Mouse (Mus musculus): ENCODE measurements at regions not wholly inside any gene's neighbourhood (a gene's known extent, or its start where the extent isn't known, plus 50 kb on each side); places are given as distances from the start of the nearest gene placed in this dataset.

- Histone ChIP-seq H3K9me3 (no peaks in the 10 kb centered on the region), H3K4me1 (replicated peaks) (no peaks in the 10 kb centered on the region), H3K27ac (no peak overlapping the region), H3K9ac (no peak overlapping the region), H3K4me2 (replicated peaks) (peak overlapping the region; percentile 51), H3K4me3 (replicated peaks) (0 out of 2 replicates have a peak overlapping the region, but pooled peaks have one; percentile 5), H3K36me3 (no peaks in the 10 kb centered on the region), H3K27me3 (replicated peaks) (no peaks in the 10 kb centered on the region)
- WGBS = 66% methylated on average over 15 of the region's 15 CpGs
- no peak for ATAC-seq
Observed at GRCm38 (mm10) chr8:26438246-26438862, 319.0 kb downstream of the Gm45692 start.

GRCm38 (mm10) chr8:26438877-26439276 lies 319.5 kb downstream of the Gm45692 start:
- WGBS = 14% methylated on average over 16 of the region's 16 CpGs
- Histone ChIP-seq H3K9ac (no peak overlapping the region), H3K4me1 (replicated peaks) (no peaks in the 10 kb centered on the region), H3K27ac (no peak overlapping the region), H3K4me2 (replicated peaks) (peak overlapping the region; percentile 51), H3K9me3 (no peaks in the 10 kb centered on the region), H3K36me3 (no peaks in the 10 kb centered on the region), H3K27me3 (replicated peaks) (no peaks in the 10 kb centered on the region), H3K4me3 (replicated peaks) (0 out of 2 replicates have a peak overlapping the region, but pooled peaks have one; percentile 5)
- 0 out of 2 replicates have a peak, but pooled peaks have one; percentile 34 for ATAC-seq

- H3K27ac ChIP-seq = no peak overlapping the region
- no peaks in the 10 kb centered on the region for H3K4me1 ChIP-seq (replicated peaks)
- H3K27me3 ChIP-seq (replicated peaks) = no peaks in the 10 kb centered on the region
- no peaks in the 10 kb centered on the region for H3K36me3 ChIP-seq
- no peaks in the 10 kb centered on the region for H3K9me3 ChIP-seq
- H3K4me3 ChIP-seq (replicated peaks) = no peak overlapping the region
- WGBS = 51% methylated on average over 12 of the region's 12 CpGs
- no peak overlapping the region for H3K9ac ChIP-seq
- ATAC-seq = no peak; the same call in 1 of the 2 replicates
- H3K4me2 ChIP-seq (replicated peaks) = no peak overlapping the region
Observed at GRCm38 (mm10) chr8:26441268-26442030, 322.1 kb downstream of the Gm45692 start.

- 51% methylated on average over 4 of the region's 4 CpGs for WGBS
- no peaks in the 10 kb centered on the region for H3K36me3 ChIP-seq
- H3K9me3 ChIP-seq = no peaks in the 10 kb centered on the region
- no peak overlapping the region for H3K27ac ChIP-seq
- no peak overlapping the region for H3K4me2 ChIP-seq (replicated peaks)
- no peak overlapping the region for H3K9ac ChIP-seq
- no peaks in the 10 kb centered on the region for H3K4me1 ChIP-seq (replicated peaks)
- H3K27me3 ChIP-seq (replicated peaks) = no peaks in the 10 kb centered on the region
- H3K4me3 ChIP-seq (replicated peaks) = no peak overlapping the region
- ATAC-seq = no peak
Observed at GRCm38 (mm10) chr8:26443041-26443440, 323.7 kb downstream of the Gm45692 start.

- Histone ChIP-seq H3K9ac (no peak overlapping the region), H3K4me1 (replicated peaks) (no peaks in the 10 kb centered on the region), H3K9me3 (no peaks in the 10 kb centered on the region), H3K4me3 (replicated peaks) (no peak overlapping the region), H3K4me2 (replicated peaks) (no peak overlapping the region), H3K27ac (no peak overlapping the region), H3K27me3 (replicated peaks) (no peaks in the 10 kb centered on the region), H3K36me3 (no peaks in the 10 kb centered on the region)
- WGBS = 92% methylated on average over 11 of the region's 11 CpGs
- no peak for ATAC-seq
Observed at GRCm38 (mm10) chr8:26443735-26444134, 324.4 kb downstream of the Gm45692 start.

GRCm38 (mm10) chr8:26445991-26446390 lies 326.7 kb downstream of the Gm45692 start:
- no peak for ATAC-seq
- no peaks in the 10 kb centered on the region for H3K27me3 ChIP-seq (replicated peaks)
- no peak overlapping the region for H3K4me2 ChIP-seq (replicated peaks)
- no peak overlapping the region for H3K4me3 ChIP-seq (replicated peaks)
- no peaks in the 10 kb centered on the region for H3K4me1 ChIP-seq (replicated peaks)
- no peaks in the 10 kb centered on the region for H3K36me3 ChIP-seq
- no peaks in the 10 kb centered on the region for H3K9me3 ChIP-seq
- WGBS = 67% methylated on average over 4 of the region's 4 CpGs
- H3K9ac ChIP-seq = no peak overlapping the region
- H3K27ac ChIP-seq = no peak overlapping the region

GRCm38 (mm10) chr8:26447886-26448640 lies 328.7 kb downstream of the Gm45692 start:
- Histone ChIP-seq H3K27me3 (replicated peaks) (no peaks in the 10 kb centered on the region), H3K4me2 (replicated peaks) (no peak overlapping the region), H3K9ac (no peak overlapping the region), H3K4me1 (replicated peaks) (0 out of 2 replicates have a peak, but pooled peaks cover 3% of the 10 kb centered on the region), H3K4me3 (replicated peaks) (no peak overlapping the region), H3K27ac (no peak overlapping the region), H3K36me3 (no peaks in the 10 kb centered on the region), H3K9me3 (no peaks in the 10 kb centered on the region)
- no peak for ATAC-seq
- 75% methylated on average over 8 of the region's 8 CpGs for WGBS

GRCm38 (mm10) chr8:26449291-26449690 lies 330.0 kb downstream of the Gm45692 start:
- Histone ChIP-seq H3K9me3 (no peaks in the 10 kb centered on the region), H3K27ac (no peak overlapping the region), H3K36me3 (no peaks in the 10 kb centered on the region), H3K4me3 (replicated peaks) (no peak overlapping the region), H3K9ac (no peak overlapping the region), H3K4me2 (replicated peaks) (no peak overlapping the region), H3K4me1 (replicated peaks) (0 out of 2 replicates have a peak, but pooled peaks cover 3% of the 10 kb centered on the region), H3K27me3 (replicated peaks) (no peaks in the 10 kb centered on the region)
- ATAC-seq = no peak
- WGBS = 89% methylated on average over 7 of the region's 7 CpGs

GRCm38 (mm10) chr8:26450543-26450942 lies 331.2 kb downstream of the Gm45692 start:
- no peaks in the 10 kb centered on the region for H3K27me3 ChIP-seq (replicated peaks)
- 56% methylated on average over 10 of the region's 10 CpGs for WGBS
- H3K9ac ChIP-seq = no peak overlapping the region
- no peak overlapping the region for H3K4me3 ChIP-seq (replicated peaks)
- no peak overlapping the region for H3K4me2 ChIP-seq (replicated peaks)
- H3K27ac ChIP-seq = no peak overlapping the region
- ATAC-seq = no peak
- H3K4me1 ChIP-seq (replicated peaks) = 0 out of 2 replicates have a peak, but pooled peaks cover 3% of the 10 kb centered on the region
- no peaks in the 10 kb centered on the region for H3K9me3 ChIP-seq
- no peaks in the 10 kb centered on the region for H3K36me3 ChIP-seq

- no peaks in the 10 kb centered on the region for H3K9me3 ChIP-seq
- H3K27me3 ChIP-seq (replicated peaks) = no peaks in the 10 kb centered on the region
- no peak overlapping the region for H3K4me3 ChIP-seq (replicated peaks)
- WGBS = 47% methylated on average over 5 of the region's 5 CpGs
- H3K4me2 ChIP-seq (replicated peaks) = no peak overlapping the region
- no peak overlapping the region for H3K27ac ChIP-seq
- ATAC-seq = no peak
- 0 out of 2 replicates have a peak, but pooled peaks cover 3% of the 10 kb centered on the region for H3K4me1 ChIP-seq (replicated peaks)
- H3K36me3 ChIP-seq = no peaks in the 10 kb centered on the region
- H3K9ac ChIP-seq = no peak overlapping the region
Observed at GRCm38 (mm10) chr8:26452976-26453573, 333.7 kb downstream of the Gm45692 start.

- Histone ChIP-seq H3K9ac (no peak overlapping the region), H3K9me3 (no peaks in the 10 kb centered on the region), H3K4me3 (replicated peaks) (no peak overlapping the region), H3K4me2 (replicated peaks) (no peak overlapping the region), H3K27ac (no peak overlapping the region), H3K4me1 (replicated peaks) (no peaks in the 10 kb centered on the region), H3K36me3 (no peaks in the 10 kb centered on the region), H3K27me3 (replicated peaks) (no peaks in the 10 kb centered on the region)
- ATAC-seq = no peak
- 80% methylated on average over 2 of the region's 2 CpGs for WGBS
Observed at GRCm38 (mm10) chr8:26465346-26465745, 346.0 kb downstream of the Gm45692 start.

GRCm38 (mm10) chr8:26468441-26468840 lies 349.1 kb downstream of the Gm45692 start:
- Histone ChIP-seq H3K9me3 (no peaks in the 10 kb centered on the region), H3K4me3 (replicated peaks) (no peak overlapping the region), H3K4me2 (replicated peaks) (no peak overlapping the region), H3K27me3 (replicated peaks) (no peaks in the 10 kb centered on the region), H3K27ac (no peak overlapping the region), H3K4me1 (replicated peaks) (no peaks in the 10 kb centered on the region), H3K36me3 (no peaks in the 10 kb centered on the region), H3K9ac (no peak overlapping the region)
- no peak for ATAC-seq
- WGBS = 69% methylated on average over 2 of the region's 2 CpGs
